Mouse (Mus musculus) embryonic fibroblast, embryonic 13.5 days (primary cell): ENCODE measurements around the gene Slc25a42.

ENCODE experiments used
- CTCF ChIP-seq: IDR thresholded peaks from 2 replicates; pipeline ENCODE4 v1.5.1; 2011; ENCODE audit warnings: mild to moderate bottlenecking, control low read depth, low read length, moderate library complexity, borderline replicate concordance; ENCODE audit not compliant: insufficient read depth
- POLR2A ChIP-seq: IDR thresholded peaks from 2 replicates; pipeline ENCODE4 v1.6.1; 2011; ENCODE audit warnings: low read depth, mild to moderate bottlenecking, control low read depth, low read length, moderate library complexity

DNA sequence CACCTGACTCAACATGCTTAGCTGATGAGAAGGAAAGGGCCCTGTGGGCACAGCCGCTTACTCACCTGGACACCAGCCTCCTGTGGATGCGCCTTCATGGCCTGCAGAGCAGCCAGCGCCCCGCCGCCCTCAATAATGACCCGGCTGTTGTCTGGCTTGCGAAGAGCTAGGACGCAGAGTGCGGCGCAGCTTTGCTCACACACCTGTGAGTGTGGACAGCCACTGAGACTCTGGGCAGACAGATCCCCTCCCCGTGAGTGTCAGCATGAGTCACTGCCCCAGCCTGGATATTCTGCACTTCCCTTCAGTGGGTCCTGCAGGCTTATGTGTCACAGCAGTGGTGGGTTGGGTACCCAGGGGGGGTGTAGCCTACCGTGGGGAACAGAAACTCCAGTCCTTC lies 9.9 kb upstream of the Slc25a42 start:
- TF ChIP-seq CTCF (no peak), POLR2A (no peak)
